Mouse (Mus musculus) 3134 (cell line): Measurements from ENCODE around the gene Chaf1a.
A peak's percentile ranks its signal among the peaks of the same experiment; 100 is the strongest.

Experiments used
- DNase-seq: peaks from one replicate; pipeline ENCODE4 v3.0.0-alpha.2; 2011; ENCODE audit warnings: low spot score; ENCODE audit not compliant: insufficient read length; ENCODE audit errors: extremely low read depth

Gene Chaf1a

DNA sequence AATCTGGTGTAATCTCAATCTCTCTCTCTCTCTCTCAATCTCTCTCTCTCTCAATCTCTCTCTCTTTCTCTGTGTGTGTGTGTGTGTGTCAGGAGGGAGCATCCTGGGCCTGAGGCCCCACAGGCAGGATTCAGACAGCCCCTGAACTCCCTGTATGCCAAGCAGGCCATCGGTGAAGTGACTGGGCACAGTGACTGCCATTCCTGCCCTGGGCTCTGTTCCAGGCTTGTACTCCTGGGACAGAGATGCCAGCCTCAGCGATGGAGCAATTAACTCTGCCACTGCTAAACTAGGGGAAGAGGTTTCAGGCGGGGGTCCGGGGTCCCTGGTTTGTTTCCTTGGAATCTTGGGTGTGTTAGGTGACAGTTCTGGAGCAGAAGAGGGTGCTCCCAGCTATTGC, 70.3 kb downstream of the Chaf1a start:
- peak; percentile 59 for DNase-seq

- no peak for DNase-seq
Observed at GRCm38 (mm10) chr17:56111021-56111420, 70.8 kb downstream of the Chaf1a start.

- DNase-seq = peak; percentile 49
Observed at GRCm38 (mm10) chr17:56111864-56112263, 71.6 kb downstream of the Chaf1a start.

DNA sequence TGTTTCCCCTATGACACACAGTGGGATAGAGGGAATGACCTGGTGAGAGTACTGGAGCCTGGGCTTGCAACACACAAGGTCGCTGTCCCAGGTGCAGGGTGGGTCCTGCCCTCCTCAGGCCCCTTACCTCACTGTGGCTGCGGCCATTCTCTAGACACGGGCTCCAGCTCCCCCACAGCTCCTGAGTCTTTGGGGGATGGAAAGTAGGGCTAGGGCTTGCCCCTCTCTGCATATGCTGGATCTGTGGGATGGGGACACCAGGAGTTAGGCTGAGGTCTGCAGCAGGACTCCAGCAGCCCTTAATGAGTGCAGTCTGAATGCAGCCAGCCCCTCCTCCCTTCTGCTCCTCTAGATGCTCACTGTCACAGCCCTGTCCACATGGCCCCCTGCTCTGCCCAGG, 72.5 kb downstream of the Chaf1a start:
- no peak for DNase-seq

DNA sequence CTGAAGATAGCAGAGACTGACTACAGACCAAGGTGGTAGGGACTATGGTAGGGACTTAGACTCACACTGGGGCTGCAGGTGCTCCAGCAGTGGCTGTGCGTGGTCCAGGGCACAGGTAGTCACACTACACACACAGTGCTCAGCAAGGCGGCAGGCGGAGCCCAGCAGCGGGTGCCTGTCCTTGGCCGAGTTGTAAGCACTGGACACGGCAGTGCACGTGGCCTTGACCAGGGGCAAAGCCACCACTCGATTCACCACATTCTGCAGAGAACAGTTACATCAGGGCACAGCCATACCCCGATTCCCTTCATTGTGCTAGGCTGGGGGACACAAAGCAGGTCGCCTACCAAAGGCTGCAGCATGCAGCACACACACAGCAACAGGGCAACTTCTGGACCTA, 76.0 kb downstream of the Chaf1a start:
- DNase-seq = no peak

- DNase-seq = no peak
Observed at GRCm38 (mm10) chr17:56117251-56117710, 77.0 kb downstream of the Chaf1a start, which contains the start of gene Plin5. Gene Plin5 (minus strand): TSS chr17:56117596.

DNA sequence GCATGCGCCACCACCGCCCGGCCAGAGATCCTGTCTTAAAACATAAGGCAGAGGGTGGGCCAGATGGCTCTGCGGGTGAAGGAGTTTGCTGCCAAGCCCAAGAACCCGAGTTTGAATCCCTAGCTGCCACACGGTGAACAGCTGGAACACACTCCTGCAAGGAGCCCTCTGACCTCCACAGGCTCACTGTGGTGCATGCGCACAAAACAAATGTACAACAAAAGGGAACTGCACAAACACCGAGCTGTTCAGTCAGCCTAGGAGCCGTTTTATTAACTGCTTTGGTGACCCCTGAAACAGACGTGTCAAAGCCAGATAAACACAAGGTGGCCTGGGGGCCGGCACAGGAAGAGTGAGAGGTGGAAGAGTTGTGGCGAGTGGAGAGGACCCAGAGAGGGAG, 79.2 kb downstream of the Chaf1a start:
- DNase-seq = no peak

GRCm38 (mm10) chr17:56119981-56120880, 80.0 kb downstream of the Chaf1a start:
- no peak for DNase-seq

- no peak for DNase-seq
Observed at GRCm38 (mm10) chr17:56121826-56122225, 81.6 kb downstream of the Chaf1a start, which contains the start of gene Lrg1. Gene Lrg1 (minus strand): TSS chr17:56122001.
